Mouse (Mus musculus): Measurements from ENCODE around the gene Topaz1. TPM values are rescaled to one million over a fixed set of nuclear protein-coding genes. Genes with fewer than 3 reads are reported as not detected.
A peak's percentile ranks its signal among the peaks of the same experiment; 100 is the strongest.

Gene Topaz1
- polyA plus RNA-seq, 1 experiment from 2014 or later: 0.16 TPM

DNA sequence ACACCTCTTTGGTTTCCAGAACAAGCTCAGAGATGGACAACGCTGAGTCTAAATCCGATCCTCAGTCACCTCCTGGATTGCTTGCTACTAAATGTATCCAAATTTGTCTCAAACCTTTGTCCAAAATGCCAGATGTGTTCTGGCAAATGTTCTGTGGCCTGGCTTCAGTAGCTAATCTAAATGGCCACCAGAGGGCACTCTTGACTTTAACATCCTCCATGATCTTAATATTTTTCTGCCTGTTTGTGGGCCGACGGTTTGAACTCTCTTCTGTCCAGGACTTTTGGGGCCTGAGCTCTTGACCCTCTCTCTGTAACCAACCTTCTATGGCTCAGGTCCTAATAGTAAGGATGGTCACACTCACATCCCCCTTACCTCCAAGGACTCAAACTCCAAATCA is 10.4 kb upstream of the Topaz1 start:
- Histone ChIP-seq H3K4me1 (ENCODE audit: insufficient read depth, low read depth, low read length) (no peaks in the 10 kb centered on the region), H3K9ac (replicated peaks; ENCODE audit: low read depth) (no peak overlapping the region), H3K9me3 (ENCODE audit: low read length) (no peaks in the 10 kb centered on the region), H3K4me2 (replicated peaks; ENCODE audit: low read depth, low read length) (no peak overlapping the region), H3K27ac (ENCODE audit: low read length) (no peak overlapping the region), H3K4me3 (ENCODE audit: low read depth, low read length) (no peak overlapping the region), H3K27me3 (replicated peaks; ENCODE audit: insufficient read depth, low read length) (no peaks in the 10 kb centered on the region), H3K36me3 (ENCODE audit: insufficient read depth, low read length) (no peaks in the 10 kb centered on the region)
- WGBS: 14% methylated on average over 4 of the region's 4 CpGs
- ATAC-seq (0 out of 2 replicates have a peak, but pooled peaks have one; percentile 8), DNase-seq (ENCODE audit: low spot score) (peak; percentile 87)
- TF ChIP-seq CTCF (IDR thresholded peaks at IDR 0.05) (peak; percentile 82), EP300 (IDR thresholded peaks at IDR 0.05) (no peak)

DNA sequence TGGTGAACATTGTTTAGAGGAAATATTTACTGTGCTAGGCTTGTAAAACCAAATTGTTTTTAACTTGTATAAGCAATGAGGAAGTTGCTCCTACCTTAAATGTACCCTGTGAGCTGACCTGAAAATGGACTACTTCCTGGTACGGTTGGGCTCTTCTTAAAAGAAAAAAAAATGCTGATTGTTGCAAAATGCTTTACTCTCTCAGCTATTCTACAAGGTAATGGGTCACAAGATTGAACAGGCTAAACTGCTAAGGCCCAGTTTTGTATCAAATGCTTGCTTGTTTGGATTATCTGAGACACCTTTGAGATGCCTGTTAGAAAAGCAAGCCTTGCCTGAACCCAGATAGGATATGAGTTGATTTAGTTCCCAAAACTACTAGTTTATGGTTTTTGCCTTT is 1.3 kb upstream of the Topaz1 start:
- no peaks in the 10 kb centered on the region for H3K36me3 ChIP-seq (ENCODE audit: insufficient read depth, low read length)
- WGBS: 58% methylated on average over 1 of the region's 1 CpGs

GRCm38 (mm10) chr9:122757614-122758013 is 10.5 kb downstream of the Topaz1 start:
- no peak overlapping the region for H3K4me2 ChIP-seq (replicated peaks; ENCODE audit: low read depth, low read length)
- no peak for TF ChIP-seq CTCF (IDR thresholded peaks at IDR 0.05)
- TF ChIP-seq EP300 (IDR thresholded peaks at IDR 0.05): no peak; the same call in 1 of the 2 replicates
- WGBS: 29% methylated on average over 2 of the region's 2 CpGs
- no peak overlapping the region for H3K27ac ChIP-seq (ENCODE audit: low read length)
- H3K36me3 ChIP-seq (ENCODE audit: insufficient read depth, low read length): no peaks in the 10 kb centered on the region
- no peaks in the 10 kb centered on the region for H3K9me3 ChIP-seq (ENCODE audit: low read length)
- H3K4me1 ChIP-seq (ENCODE audit: insufficient read depth, low read depth, low read length): no peaks in the 10 kb centered on the region
- ATAC-seq (peak; percentile 97), DNase-seq (ENCODE audit: low spot score) (peak; percentile 84)
- H3K27me3 ChIP-seq (replicated peaks; ENCODE audit: insufficient read depth, low read length): no peaks in the 10 kb centered on the region
- H3K9ac ChIP-seq (replicated peaks; ENCODE audit: low read depth): no peak overlapping the region
- no peak overlapping the region for H3K4me3 ChIP-seq (ENCODE audit: low read depth, low read length)

More for the DNA sequence above, 1.3 kb upstream of the Topaz1 start:
- ATAC-seq: no peak
- Histone ChIP-seq H3K27ac (ENCODE audit: low read length) (no peak overlapping the region), H3K4me1 (ENCODE audit: insufficient read depth, low read depth, low read length) (no peaks in the 10 kb centered on the region), H3K9ac (replicated peaks; ENCODE audit: low read depth) (no peak overlapping the region), H3K27me3 (replicated peaks; ENCODE audit: insufficient read depth, low read length) (no peaks in the 10 kb centered on the region), H3K9me3 (ENCODE audit: low read length) (no peaks in the 10 kb centered on the region), H3K4me2 (replicated peaks; ENCODE audit: low read depth, low read length) (no peak overlapping the region), H3K4me3 (ENCODE audit: low read depth, low read length) (no peak overlapping the region)
- TF ChIP-seq CTCF (IDR thresholded peaks at IDR 0.05): no peak
- TF ChIP-seq EP300 (IDR thresholded peaks at IDR 0.05): no peak
- no peak for DNase-seq (ENCODE audit: low spot score)

DNA sequence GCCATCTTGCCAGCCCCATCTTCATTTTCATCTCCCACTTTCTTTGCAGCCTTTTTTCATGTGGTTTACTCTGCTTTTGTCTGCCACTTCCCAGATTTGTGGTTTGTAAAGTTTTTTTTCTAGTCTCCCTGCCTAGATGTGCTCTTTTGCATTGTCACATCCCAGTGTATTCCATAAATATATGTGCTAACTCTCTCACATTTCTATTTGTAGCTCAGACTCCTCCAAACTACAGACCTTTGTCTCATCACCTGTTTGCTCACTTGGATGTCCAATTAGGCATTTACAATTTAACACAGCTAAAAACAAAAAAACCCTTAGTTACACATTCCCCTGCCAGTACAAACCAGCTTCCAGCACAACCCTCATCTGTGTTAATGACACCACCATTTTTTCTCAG is 13.0 kb downstream of the Topaz1 start:
- Histone ChIP-seq H3K4me1 (ENCODE audit: insufficient read depth, low read depth, low read length) (no peaks in the 10 kb centered on the region), H3K27me3 (replicated peaks; ENCODE audit: insufficient read depth, low read length) (no peaks in the 10 kb centered on the region), H3K4me3 (ENCODE audit: low read depth, low read length) (no peak overlapping the region), H3K9me3 (ENCODE audit: low read length) (no peaks in the 10 kb centered on the region), H3K9ac (replicated peaks; ENCODE audit: low read depth) (no peak overlapping the region), H3K27ac (ENCODE audit: low read length) (no peak overlapping the region), H3K36me3 (ENCODE audit: insufficient read depth, low read length) (no peaks in the 10 kb centered on the region), H3K4me2 (replicated peaks; ENCODE audit: low read depth, low read length) (no peak overlapping the region)
- DNase-seq (ENCODE audit: low spot score): no peak
- TF ChIP-seq CTCF (IDR thresholded peaks at IDR 0.05) (no peak), EP300 (IDR thresholded peaks at IDR 0.05) (no peak)
- no peak for ATAC-seq

DNA sequence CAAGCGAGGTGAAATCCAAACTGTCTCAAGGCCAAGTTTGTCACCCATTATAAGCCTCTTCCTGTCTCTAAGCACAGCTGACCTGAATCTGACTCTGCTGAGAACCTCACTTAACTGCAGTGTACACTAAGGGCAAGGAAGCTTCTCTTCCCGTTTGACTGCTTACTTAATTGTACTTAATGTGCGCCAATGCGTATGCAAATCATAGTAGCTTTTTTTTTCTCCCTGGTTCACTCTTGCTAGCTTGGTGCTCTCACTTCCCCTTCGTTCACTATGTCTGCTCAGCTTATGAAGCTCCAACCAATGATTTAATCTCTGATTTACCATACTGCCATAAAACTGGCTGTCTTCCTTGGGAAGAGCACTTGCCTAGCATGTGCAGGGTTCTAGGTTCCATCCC is 38.1 kb downstream of the Topaz1 start:
- H3K36me3 ChIP-seq (ENCODE audit: insufficient read depth, low read length): no peaks in the 10 kb centered on the region
- H3K9ac ChIP-seq (replicated peaks; ENCODE audit: low read depth): no peak overlapping the region
- H3K27ac ChIP-seq (ENCODE audit: low read length): no peak overlapping the region
- H3K4me3 ChIP-seq (ENCODE audit: low read depth, low read length): no peak overlapping the region
- TF ChIP-seq EP300 (IDR thresholded peaks at IDR 0.05) (no peak), CTCF (IDR thresholded peaks at IDR 0.05) (no peak)
- H3K4me1 ChIP-seq (ENCODE audit: insufficient read depth, low read depth, low read length): no peaks in the 10 kb centered on the region
- DNase-seq (ENCODE audit: low spot score): no peak
- no peak overlapping the region for H3K4me2 ChIP-seq (replicated peaks; ENCODE audit: low read depth, low read length)
- H3K9me3 ChIP-seq (ENCODE audit: low read length): no peaks in the 10 kb centered on the region
- no peak for ATAC-seq
- H3K27me3 ChIP-seq (replicated peaks; ENCODE audit: insufficient read depth, low read length): no peaks in the 10 kb centered on the region
- 59% methylated on average over 5 of the region's 5 CpGs for WGBS

DNA sequence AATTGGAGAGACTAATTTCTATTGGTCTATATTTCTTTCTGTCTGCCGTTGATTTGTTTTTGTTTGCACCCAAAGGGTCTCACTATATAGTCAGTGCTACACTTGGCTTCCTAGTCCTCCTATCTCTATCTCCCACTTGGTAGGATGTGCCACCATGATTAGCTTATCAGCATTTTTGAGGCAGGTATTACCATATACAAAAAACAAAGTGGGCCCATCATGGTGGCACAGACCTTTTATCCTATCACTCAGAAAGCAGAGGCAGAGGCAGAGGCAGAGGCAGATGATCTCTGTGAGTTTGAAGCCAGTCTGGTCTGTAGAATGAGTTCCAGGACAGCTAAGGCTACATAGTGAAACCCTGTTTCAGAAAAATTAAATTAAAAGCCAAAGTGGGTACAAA is 39.4 kb downstream of the Topaz1 start:
- no peak overlapping the region for H3K4me2 ChIP-seq (replicated peaks; ENCODE audit: low read depth, low read length)
- no peak for ATAC-seq
- no peaks in the 10 kb centered on the region for H3K36me3 ChIP-seq (ENCODE audit: insufficient read depth, low read length)
- H3K9ac ChIP-seq (replicated peaks; ENCODE audit: low read depth): no peak overlapping the region
- H3K4me1 ChIP-seq (ENCODE audit: insufficient read depth, low read depth, low read length): no peaks in the 10 kb centered on the region
- H3K27me3 ChIP-seq (replicated peaks; ENCODE audit: insufficient read depth, low read length): no peaks in the 10 kb centered on the region
- DNase-seq (ENCODE audit: low spot score): no peak
- no peak for TF ChIP-seq EP300 (IDR thresholded peaks at IDR 0.05)
- 85% methylated on average over 1 of the region's 1 CpGs for WGBS
- no peak overlapping the region for H3K27ac ChIP-seq (ENCODE audit: low read length)
- H3K9me3 ChIP-seq (ENCODE audit: low read length): no peaks in the 10 kb centered on the region
- H3K4me3 ChIP-seq (ENCODE audit: low read depth, low read length): no peak overlapping the region

Data from lung, postnatal 0 days (tissue).